Mouse (Mus musculus): Measurements from ENCODE around the gene Ttll5. TPM values are rescaled to one million over a fixed set of nuclear protein-coding genes. Genes with fewer than 3 reads are reported as not detected.

The Ttll5 gene
- total and polyA plus RNA-seq, 2 experiments from 2014 or later, result 10.4 to 15.9 TPM

DNA sequence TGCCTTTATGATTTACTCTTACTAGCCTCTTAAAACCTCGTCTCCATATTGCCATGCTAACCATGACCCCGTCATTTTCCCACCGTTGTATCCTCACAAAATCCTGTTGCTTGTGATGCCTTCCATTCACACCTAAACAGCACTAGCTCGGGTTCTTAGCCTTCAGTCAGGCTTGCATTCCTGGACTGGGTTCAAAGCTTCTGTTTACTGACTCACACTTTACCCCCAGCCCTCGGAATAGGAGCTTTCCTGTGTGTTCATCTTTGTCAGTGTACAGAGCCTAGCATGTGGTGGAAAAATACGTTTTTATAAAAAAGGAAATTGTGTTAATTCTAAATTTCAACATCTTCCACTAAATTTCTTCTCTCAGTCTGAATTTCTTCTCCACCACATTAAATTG, 86.4 kb downstream of the Ttll5 start:
- Histone ChIP-seq H3K4me3 (ENCODE audit: low read depth, low read length) (no peak overlapping the region), H3K36me3 (ENCODE audit: insufficient read depth, low read length) (no peaks in the 10 kb centered on the region; the same call in 1 of the 2 replicates), H3K9ac (replicated peaks; ENCODE audit: low read length, poor library complexity, severe bottlenecking) (no peak overlapping the region), H3K4me1 (ENCODE audit: insufficient read depth, low read length) (peaks cover 2% of the 10 kb centered on the region; the same call in 1 of the 2 replicates), H3K4me2 (ENCODE audit: low read depth, low read length, poor library complexity, severe bottlenecking) (no peak overlapping the region), H3K9me3 (ENCODE audit: low read length) (no peaks in the 10 kb centered on the region), H3K27ac (ENCODE audit: low read depth, low read length) (no peak overlapping the region), H3K27me3 (ENCODE audit: insufficient read depth, low read length) (no peaks in the 10 kb centered on the region)
- TF ChIP-seq CTCF (IDR thresholded peaks at IDR 0.05), result no peak
- WGBS, result 77% methylated on average over 6 of the region's 6 CpGs
- DNase-seq (ENCODE audit: low spot score), result no peak
- ATAC-seq (ENCODE audit: low FRiP score), result no peak

DNA sequence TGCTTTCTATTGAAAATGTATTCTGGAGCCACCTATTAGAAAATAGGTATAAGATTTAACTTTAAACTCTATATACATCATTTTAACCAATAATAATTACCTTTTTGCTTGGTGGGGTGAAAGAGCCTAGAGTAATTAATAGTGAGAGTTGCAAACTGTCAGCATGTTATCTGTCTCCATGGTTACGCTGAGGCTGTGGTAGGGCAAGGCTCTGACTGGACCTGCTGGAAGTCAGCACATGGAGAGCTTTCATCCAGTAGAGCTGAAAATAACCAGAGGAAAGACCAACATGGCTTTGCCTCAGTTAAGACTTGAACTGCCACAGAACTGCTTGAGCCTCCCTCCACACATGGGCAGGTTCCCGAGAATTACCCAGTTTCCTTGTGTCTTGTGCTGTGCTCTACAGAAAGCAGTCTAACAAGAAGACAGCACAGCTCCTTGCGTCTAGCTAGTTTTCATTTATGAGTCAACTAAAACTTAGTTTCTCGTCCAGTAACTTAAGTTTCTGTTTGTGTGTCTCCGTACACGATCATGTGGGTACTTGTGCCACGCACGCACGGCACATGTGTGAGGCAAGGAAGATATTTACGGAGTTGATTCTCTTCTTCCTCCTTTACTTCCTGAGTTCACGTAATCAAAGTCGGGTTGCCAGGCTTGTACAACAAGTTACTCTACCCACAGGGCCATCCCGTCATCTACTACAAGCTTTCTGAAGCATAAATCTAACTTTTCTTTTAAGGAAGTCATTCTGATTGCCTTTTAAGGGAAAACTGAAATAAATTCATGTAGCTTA, 88.4 kb downstream of the Ttll5 start:
- Histone ChIP-seq H3K4me2 (ENCODE audit: low read depth, low read length, poor library complexity, severe bottlenecking) (no peak overlapping the region), H3K36me3 (ENCODE audit: insufficient read depth, low read length) (no peaks in the 10 kb centered on the region; the same call in 1 of the 2 replicates), H3K4me3 (ENCODE audit: low read depth, low read length) (no peak overlapping the region), H3K9me3 (ENCODE audit: low read length) (no peaks in the 10 kb centered on the region), H3K4me1 (ENCODE audit: insufficient read depth, low read length) (no peaks in the 10 kb centered on the region; the same call in 1 of the 2 replicates), H3K27ac (ENCODE audit: low read depth, low read length) (no peak overlapping the region), H3K9ac (replicated peaks; ENCODE audit: low read length, poor library complexity, severe bottlenecking) (no peak overlapping the region), H3K27me3 (ENCODE audit: insufficient read depth, low read length) (no peaks in the 10 kb centered on the region)
- DNase-seq (ENCODE audit: low spot score), result no peak
- WGBS, result 93% methylated on average over 13 of the region's 13 CpGs
- TF ChIP-seq CTCF (IDR thresholded peaks at IDR 0.05), result no peak
- ATAC-seq (ENCODE audit: low FRiP score), result no peak

DNA sequence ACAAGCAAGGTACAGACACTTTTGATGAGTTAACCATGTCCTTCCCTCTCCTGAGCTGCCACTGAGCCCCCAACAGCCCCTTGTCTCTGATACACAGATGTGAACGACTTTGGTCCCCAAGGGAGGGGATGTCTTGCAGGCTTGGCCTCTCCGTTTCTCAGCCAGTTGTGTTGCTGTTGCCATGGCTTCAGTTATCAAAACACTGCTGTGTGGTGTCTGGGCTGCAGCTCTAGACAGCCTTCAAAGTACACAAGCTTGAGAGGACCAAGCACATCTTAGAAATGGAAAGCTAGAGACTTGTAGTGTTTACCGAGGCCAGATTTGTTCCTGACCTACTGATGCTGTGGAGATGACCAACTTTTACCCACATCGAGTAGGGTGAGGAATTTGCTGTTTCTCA, 102.4 kb downstream of the Ttll5 start:
- ATAC-seq (ENCODE audit: low FRiP score), result no peak
- no peaks in the 10 kb centered on the region for H3K4me1 ChIP-seq (ENCODE audit: insufficient read depth, low read length)

DNA sequence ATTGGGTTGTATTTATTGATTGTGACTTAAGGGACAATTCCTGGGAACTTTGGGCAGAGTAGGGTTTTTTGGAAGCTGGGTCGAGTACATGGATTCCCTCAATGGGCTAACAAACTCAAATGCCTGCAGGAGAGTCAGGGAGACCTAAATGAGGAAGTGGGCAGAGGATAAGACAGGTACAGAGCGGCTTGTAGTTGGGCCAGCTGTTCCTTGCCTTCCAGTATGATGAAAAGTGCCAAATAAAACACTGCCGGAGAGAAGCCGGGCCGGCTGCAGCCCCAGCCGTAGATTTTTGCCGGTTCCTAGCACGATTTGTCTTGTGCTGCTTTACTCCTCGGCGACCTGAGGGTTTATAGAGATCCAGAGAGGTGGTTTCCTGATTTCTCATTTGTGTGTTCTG, 104.1 kb downstream of the Ttll5 start:
- WGBS, result 95% methylated on average over 10 of the region's 10 CpGs
- ATAC-seq (ENCODE audit: low FRiP score), result no peak

More for the DNA sequence above, 102.4 kb downstream of the Ttll5 start:
- H3K27ac ChIP-seq (ENCODE audit: low read depth, low read length), result no peak overlapping the region
- no peaks in the 10 kb centered on the region for H3K27me3 ChIP-seq (ENCODE audit: insufficient read depth, low read length)
- DNase-seq (ENCODE audit: low spot score), result no peak
- peaks cover 15% of the 10 kb centered on the region; the same call in 1 of the 2 replicates for H3K36me3 ChIP-seq (ENCODE audit: insufficient read depth, low read length)
- no peak overlapping the region for H3K4me2 ChIP-seq (ENCODE audit: low read depth, low read length, poor library complexity, severe bottlenecking)
- 75% methylated on average over 4 of the region's 4 CpGs for WGBS
- no peaks in the 10 kb centered on the region for H3K9me3 ChIP-seq (ENCODE audit: low read length)
- TF ChIP-seq CTCF (IDR thresholded peaks at IDR 0.05), result no peak
- no peak overlapping the region for H3K9ac ChIP-seq (replicated peaks; ENCODE audit: low read length, poor library complexity, severe bottlenecking)
- no peak overlapping the region for H3K4me3 ChIP-seq (ENCODE audit: low read depth, low read length)

DNA sequence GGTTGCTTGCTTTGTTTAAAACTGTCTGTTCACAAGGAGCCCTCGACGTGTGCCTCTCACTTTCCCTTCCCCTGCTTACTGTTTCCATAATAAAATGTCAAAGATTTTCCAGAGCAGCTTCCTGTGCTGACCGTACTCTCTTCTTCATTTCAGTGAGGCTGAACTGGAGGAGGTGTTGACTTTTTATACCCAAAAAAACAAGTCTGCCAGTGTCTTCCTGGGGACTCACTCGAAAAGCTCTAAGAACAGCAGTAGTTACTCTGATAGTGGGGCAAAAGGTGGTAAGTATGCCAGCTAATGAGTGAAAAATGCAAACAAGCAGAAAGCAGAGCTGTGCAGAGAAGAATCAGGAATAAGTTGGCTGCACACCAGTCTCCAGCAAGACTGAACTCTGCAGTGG, 105.3 kb downstream of the Ttll5 start:
- WGBS, result 76% methylated on average over 4 of the region's 4 CpGs
- no peak for DNase-seq (ENCODE audit: low spot score)
- H3K27ac ChIP-seq (ENCODE audit: low read depth, low read length), result no peak overlapping the region

More for the DNA sequence above, 104.1 kb downstream of the Ttll5 start:
- H3K4me3 ChIP-seq (ENCODE audit: low read depth, low read length), result no peak overlapping the region
- H3K4me2 ChIP-seq (ENCODE audit: low read depth, low read length, poor library complexity, severe bottlenecking), result no peak overlapping the region
- H3K36me3 ChIP-seq (ENCODE audit: insufficient read depth, low read length), result peaks cover 12% of the 10 kb centered on the region
- no peaks in the 10 kb centered on the region for H3K27me3 ChIP-seq (ENCODE audit: insufficient read depth, low read length)
- H3K27ac ChIP-seq (ENCODE audit: low read depth, low read length), result no peak overlapping the region
- H3K4me1 ChIP-seq (ENCODE audit: insufficient read depth, low read length), result no peaks in the 10 kb centered on the region
- no peaks in the 10 kb centered on the region for H3K9me3 ChIP-seq (ENCODE audit: low read length)
- no peak for DNase-seq (ENCODE audit: low spot score)
- no peak for TF ChIP-seq CTCF (IDR thresholded peaks at IDR 0.05)
- H3K9ac ChIP-seq (replicated peaks; ENCODE audit: low read length, poor library complexity, severe bottlenecking), result no peak overlapping the region

DNA sequence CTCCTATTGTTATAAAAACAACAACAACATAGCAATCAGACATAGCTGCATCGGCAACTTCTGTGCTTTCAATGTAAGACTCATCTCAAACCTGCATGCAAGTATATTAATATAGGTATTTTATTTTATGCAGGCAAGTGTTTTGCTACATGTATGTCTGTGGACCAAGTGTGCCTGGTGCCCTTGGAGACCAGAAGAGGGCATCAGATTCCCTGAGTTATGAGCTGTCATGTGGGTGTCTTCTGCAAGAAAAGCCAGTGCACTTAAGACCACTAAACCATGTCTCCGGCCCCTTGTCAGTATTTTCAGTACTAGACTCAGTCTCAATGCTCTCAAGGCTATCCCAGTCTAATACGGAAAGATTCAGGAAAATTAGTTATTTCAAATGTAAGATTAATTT, 106.3 kb downstream of the Ttll5 start:
- no peaks in the 10 kb centered on the region for H3K9me3 ChIP-seq (ENCODE audit: low read length)
- H3K9ac ChIP-seq (replicated peaks; ENCODE audit: low read length, poor library complexity, severe bottlenecking), result no peak overlapping the region
- peaks cover 13% of the 10 kb centered on the region for H3K36me3 ChIP-seq (ENCODE audit: insufficient read depth, low read length)
- TF ChIP-seq CTCF (IDR thresholded peaks at IDR 0.05), result peak; percentile 54
- H3K27me3 ChIP-seq (ENCODE audit: insufficient read depth, low read length), result no peaks in the 10 kb centered on the region
- no peak overlapping the region for H3K4me3 ChIP-seq (ENCODE audit: low read depth, low read length)
- H3K27ac ChIP-seq (ENCODE audit: low read depth, low read length), result no peak overlapping the region
- DNase-seq (ENCODE audit: low spot score) (no peak), ATAC-seq (ENCODE audit: low FRiP score) (no peak)
- H3K4me1 ChIP-seq (ENCODE audit: insufficient read depth, low read length), result no peaks in the 10 kb centered on the region
- WGBS, result 86% methylated on average over 3 of the region's 3 CpGs
- H3K4me2 ChIP-seq (ENCODE audit: low read depth, low read length, poor library complexity, severe bottlenecking), result no peak overlapping the region

More for the DNA sequence above, 105.3 kb downstream of the Ttll5 start:
- no peaks in the 10 kb centered on the region for H3K27me3 ChIP-seq (ENCODE audit: insufficient read depth, low read length)
- no peak overlapping the region for H3K4me3 ChIP-seq (ENCODE audit: low read depth, low read length)
- H3K4me2 ChIP-seq (ENCODE audit: low read depth, low read length, poor library complexity, severe bottlenecking), result no peak overlapping the region
- no peak for ATAC-seq (ENCODE audit: low FRiP score)
- TF ChIP-seq CTCF (IDR thresholded peaks at IDR 0.05), result no peak
- H3K9me3 ChIP-seq (ENCODE audit: low read length), result no peaks in the 10 kb centered on the region
- no peaks in the 10 kb centered on the region for H3K4me1 ChIP-seq (ENCODE audit: insufficient read depth, low read length)
- H3K9ac ChIP-seq (replicated peaks; ENCODE audit: low read length, poor library complexity, severe bottlenecking), result no peak overlapping the region
- peaks cover 17% of the 10 kb centered on the region for H3K36me3 ChIP-seq (ENCODE audit: insufficient read depth, low read length)

Measured in midbrain, postnatal 0 days (tissue).